Mouse (Mus musculus): ENCODE measurements around the gene Olfr1402. TPM values are rescaled to one million over a fixed set of nuclear protein-coding genes. Genes with fewer than 3 reads are reported as not detected.

The Olfr1402 gene
- polyA plus RNA-seq (2016; fragmentation: Nextera tagmentation; extraction: Ambion mirVana) = not detected in 2 replicates

DNA sequence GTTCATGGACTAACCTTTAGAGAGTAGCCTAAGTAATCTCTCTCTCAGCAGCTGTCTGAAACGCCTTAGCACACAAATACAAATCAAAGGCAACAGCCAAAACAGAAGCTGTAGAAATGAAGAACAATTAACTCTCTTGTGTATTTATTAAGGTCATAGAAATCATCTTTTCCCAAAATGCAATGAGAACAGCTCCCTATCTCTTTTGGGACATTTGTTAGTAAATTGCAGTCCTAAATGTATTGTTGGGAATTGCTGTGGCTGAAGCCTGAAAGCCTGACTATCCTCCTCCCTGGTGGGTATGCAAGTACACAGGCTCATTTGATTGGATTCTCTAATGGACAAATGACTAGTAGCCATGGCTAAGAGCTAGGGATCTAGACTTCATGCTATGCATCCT is at the start of gene Olfr1402:
TSS of gene Olfr1402 (minus strand) at position 101 of the 400 bp plus-strand sequence.
- Histone ChIP-seq H3K4me2 (no peak within 1 kb of the TSS), H3K4me1 (replicated peaks) (no peaks in the 10 kb centered on the region), H3K36me3 (no peaks in the 10 kb centered on the region), H3K9ac (no peak within 1 kb of the TSS), H3K9me3 (replicated peaks) (no peaks in the 10 kb centered on the region), H3K27ac (ENCODE audit: poor library complexity, severe bottlenecking) (no peak within 1 kb of the TSS), H3K4me3 (no peak within 1 kb of the TSS), H3K27me3 (replicated peaks) (no peaks in the 10 kb centered on the region)
- WGBS = 71% methylated on average over 1 of the region's 1 CpGs
- ATAC-seq (ENCODE audit: insufficient number of reproducible peaks, low FRiP score) = no peak

DNA sequence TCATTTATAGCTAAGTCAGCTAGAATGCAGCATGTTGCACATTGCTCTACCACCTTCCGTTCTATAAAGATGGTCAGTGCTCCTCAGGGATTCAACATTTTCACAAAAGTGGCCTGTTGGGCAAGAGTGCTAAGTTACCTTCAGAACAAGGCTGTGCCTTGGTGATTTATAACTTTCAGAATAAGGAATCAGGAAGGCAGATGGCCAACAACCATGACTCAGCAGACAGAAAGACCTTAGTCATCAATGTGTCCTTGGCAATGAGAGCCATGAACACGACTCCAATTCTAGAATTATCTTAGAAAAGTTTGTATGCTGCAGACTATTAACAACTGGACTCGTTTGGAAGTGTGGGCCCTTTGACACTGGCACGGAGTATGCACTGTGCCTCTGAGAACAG is 33.5 kb upstream of the Olfr1402 start:
- H3K27me3 ChIP-seq (replicated peaks) = no peaks in the 10 kb centered on the region
- WGBS = 81% methylated on average over 4 of the region's 4 CpGs
- no peak overlapping the region for H3K9ac ChIP-seq
- no peak overlapping the region for H3K4me3 ChIP-seq
- H3K4me1 ChIP-seq (replicated peaks) = no peaks in the 10 kb centered on the region
- no peaks in the 10 kb centered on the region for H3K9me3 ChIP-seq (replicated peaks)
- no peak overlapping the region for H3K4me2 ChIP-seq
- H3K36me3 ChIP-seq = no peaks in the 10 kb centered on the region
- no peak for ATAC-seq (ENCODE audit: insufficient number of reproducible peaks, low FRiP score)
- no peak overlapping the region for H3K27ac ChIP-seq (ENCODE audit: poor library complexity, severe bottlenecking)

DNA sequence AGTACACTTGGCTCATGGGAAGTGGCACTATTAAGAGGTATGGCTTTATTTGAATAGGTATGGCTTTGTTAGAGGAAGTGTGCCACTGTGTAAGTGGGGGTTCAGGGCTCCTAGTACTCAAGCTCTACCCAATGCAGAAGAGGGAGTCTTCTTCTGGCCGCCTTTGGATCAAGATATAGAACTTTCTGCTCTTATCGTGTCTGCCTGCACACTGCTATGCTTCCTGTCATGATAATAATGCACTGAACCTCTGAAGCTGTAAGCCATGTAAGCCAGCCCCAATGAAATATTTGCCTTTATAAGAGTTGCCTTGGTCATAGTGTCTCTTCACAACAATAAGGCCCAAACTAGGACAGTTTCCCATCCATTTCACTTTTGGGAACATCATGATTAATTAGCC is 16.8 kb upstream of the Olfr1402 start:
- H3K4me2 ChIP-seq = no peak overlapping the region
- H3K27me3 ChIP-seq (replicated peaks) = no peaks in the 10 kb centered on the region
- no peak overlapping the region for H3K9ac ChIP-seq
- no peaks in the 10 kb centered on the region for H3K4me1 ChIP-seq (replicated peaks)
- 77% methylated on average over 2 of the region's 2 CpGs for WGBS
- H3K4me3 ChIP-seq = no peak overlapping the region
- H3K36me3 ChIP-seq = no peaks in the 10 kb centered on the region
- H3K9me3 ChIP-seq (replicated peaks) = no peaks in the 10 kb centered on the region
- no peak overlapping the region for H3K27ac ChIP-seq (ENCODE audit: poor library complexity, severe bottlenecking)
- ATAC-seq (ENCODE audit: insufficient number of reproducible peaks, low FRiP score) = no peak

DNA sequence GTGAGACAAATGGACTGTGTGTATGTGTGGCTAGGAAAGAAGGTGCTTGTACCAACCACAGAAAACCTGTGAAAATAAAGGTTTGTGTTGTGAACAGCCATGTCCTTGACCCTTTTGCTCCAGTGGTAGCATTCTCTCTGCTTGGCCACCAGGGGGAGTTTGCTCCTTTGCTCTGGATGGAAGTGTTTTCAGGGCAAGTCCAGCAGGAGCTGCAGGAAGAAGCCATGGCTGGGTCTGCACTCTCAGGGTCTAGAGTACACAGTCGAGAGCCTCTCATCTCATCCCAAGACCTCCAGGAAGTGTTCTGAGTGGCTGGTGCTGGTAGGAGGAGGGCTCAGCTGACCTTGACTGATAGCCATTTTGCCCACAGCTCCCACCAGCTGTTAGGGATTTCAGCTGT is 27.5 kb downstream of the Olfr1402 start:
- no peaks in the 10 kb centered on the region for H3K4me1 ChIP-seq (replicated peaks)
- no peaks in the 10 kb centered on the region for H3K36me3 ChIP-seq
- no peak overlapping the region for H3K4me2 ChIP-seq
- ATAC-seq (ENCODE audit: insufficient number of reproducible peaks, low FRiP score) = no peak
- 33% methylated on average over 1 of the region's 1 CpGs for WGBS
- H3K9ac ChIP-seq = no peak overlapping the region
- no peak overlapping the region for H3K27ac ChIP-seq (ENCODE audit: poor library complexity, severe bottlenecking)
- H3K4me3 ChIP-seq = no peak overlapping the region
- no peaks in the 10 kb centered on the region for H3K9me3 ChIP-seq (replicated peaks)
- no peaks in the 10 kb centered on the region for H3K27me3 ChIP-seq (replicated peaks)

- H3K36me3 ChIP-seq = no peaks in the 10 kb centered on the region
- no peak overlapping the region for H3K4me3 ChIP-seq
- H3K9ac ChIP-seq = no peak overlapping the region
- H3K27me3 ChIP-seq (replicated peaks) = no peaks in the 10 kb centered on the region
- 70% methylated on average over 5 of the region's 5 CpGs for WGBS
- ATAC-seq (ENCODE audit: insufficient number of reproducible peaks, low FRiP score) = no peak
- H3K4me2 ChIP-seq = no peak overlapping the region
- H3K9me3 ChIP-seq (replicated peaks) = 0 out of 2 replicates have a peak, but pooled peaks cover 3% of the 10 kb centered on the region
- no peak overlapping the region for H3K27ac ChIP-seq (ENCODE audit: poor library complexity, severe bottlenecking)
- H3K4me1 ChIP-seq (replicated peaks) = no peaks in the 10 kb centered on the region
Measured at GRCm38 (mm10) chr3:97393079-97393478, 28.7 kb downstream of the Olfr1402 start.

DNA sequence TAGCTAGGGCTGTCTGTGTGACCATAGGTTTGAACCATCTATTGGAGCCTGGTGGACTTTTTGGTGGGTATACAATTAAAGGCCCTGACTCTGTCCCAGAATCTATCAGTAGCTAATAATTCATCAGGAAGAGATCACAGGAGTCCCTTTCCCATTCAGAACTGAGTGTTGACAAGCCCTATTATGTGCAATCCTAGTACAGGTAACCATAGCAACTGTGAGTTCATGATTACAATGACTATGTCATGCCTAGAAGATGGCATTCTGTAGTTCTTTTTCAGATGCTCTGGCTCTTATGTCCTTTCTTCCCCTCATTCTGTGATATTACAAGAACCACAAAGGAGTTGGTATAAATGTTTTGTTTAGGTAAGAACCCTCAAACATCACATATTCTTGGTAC is 51.4 kb downstream of the Olfr1402 start:
- Histone ChIP-seq H3K9ac (no peak overlapping the region), H3K36me3 (no peaks in the 10 kb centered on the region), H3K4me3 (no peak overlapping the region), H3K27me3 (replicated peaks) (0 out of 2 replicates have a peak, but pooled peaks cover 3% of the 10 kb centered on the region), H3K4me2 (no peak overlapping the region), H3K4me1 (replicated peaks) (no peaks in the 10 kb centered on the region), H3K9me3 (replicated peaks) (no peaks in the 10 kb centered on the region), H3K27ac (ENCODE audit: poor library complexity, severe bottlenecking) (no peak overlapping the region)
- ATAC-seq (ENCODE audit: insufficient number of reproducible peaks, low FRiP score) = no peak

DNA sequence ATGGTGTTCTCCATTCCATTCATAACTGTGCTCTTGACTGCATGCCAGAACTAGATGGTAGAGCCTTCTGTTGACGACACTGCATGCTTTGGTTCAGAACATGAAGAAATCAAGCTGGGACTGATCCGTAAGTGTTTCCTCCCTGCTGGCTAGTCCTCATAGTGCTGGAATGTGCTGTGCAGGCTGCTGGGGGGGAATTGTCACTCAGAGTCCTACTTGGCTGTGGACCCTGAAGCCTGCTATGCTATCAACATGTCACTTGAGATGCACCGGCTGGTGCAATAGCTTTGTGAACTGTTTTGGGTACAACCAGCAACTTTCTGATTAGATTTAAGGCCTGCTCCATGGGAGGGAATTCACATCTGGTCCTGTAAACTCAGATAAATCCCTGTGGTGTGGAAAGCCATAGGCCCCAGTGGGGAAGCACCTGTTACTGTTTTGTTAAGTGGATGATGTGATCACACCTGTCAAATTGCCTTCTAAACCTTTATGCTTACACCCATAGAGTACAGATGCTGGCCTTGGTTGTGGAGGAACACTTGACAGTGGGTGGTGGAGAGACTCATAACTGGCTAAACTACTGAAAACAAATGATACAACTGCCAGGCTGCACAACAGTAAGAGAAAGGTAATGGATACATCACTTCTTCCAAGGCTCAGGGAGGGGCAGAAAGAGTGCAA is 58.3 kb downstream of the Olfr1402 start:
- Histone ChIP-seq H3K9ac (no peak overlapping the region), H3K27me3 (replicated peaks) (no peaks in the 10 kb centered on the region), H3K4me2 (no peak overlapping the region), H3K9me3 (replicated peaks) (no peaks in the 10 kb centered on the region), H3K4me1 (replicated peaks) (peaks cover 10% of the 10 kb centered on the region), H3K36me3 (no peaks in the 10 kb centered on the region), H3K4me3 (no peak overlapping the region), H3K27ac (ENCODE audit: poor library complexity, severe bottlenecking) (no peak overlapping the region)
- no peak for ATAC-seq (ENCODE audit: insufficient number of reproducible peaks, low FRiP score)
- WGBS = 23% methylated on average over 3 of the region's 3 CpGs

DNA sequence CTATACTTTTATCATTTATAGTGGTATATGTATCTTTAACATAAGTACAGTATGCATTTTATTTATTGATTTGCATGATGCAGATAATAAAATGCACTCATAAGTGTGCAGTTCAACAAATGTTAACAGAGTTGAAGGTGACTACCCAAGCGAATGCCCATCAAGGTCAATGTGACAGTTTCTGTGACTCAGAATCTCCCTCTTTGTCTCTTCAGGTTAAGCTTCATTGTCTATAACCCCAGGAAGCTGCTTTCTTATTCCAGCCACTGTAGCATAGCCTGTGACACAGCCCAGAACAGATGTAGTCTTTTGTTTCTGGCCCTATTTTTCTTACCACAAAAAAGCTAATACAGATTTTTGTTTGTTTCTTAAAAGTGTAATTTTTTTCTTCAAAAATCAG is 63.4 kb downstream of the Olfr1402 start:
- Histone ChIP-seq H3K4me3 (no peak overlapping the region), H3K9ac (no peak overlapping the region), H3K4me1 (replicated peaks) (peaks cover 5% of the 10 kb centered on the region), H3K27me3 (replicated peaks) (no peaks in the 10 kb centered on the region), H3K9me3 (replicated peaks) (no peaks in the 10 kb centered on the region), H3K4me2 (no peak overlapping the region), H3K36me3 (no peaks in the 10 kb centered on the region), H3K27ac (ENCODE audit: poor library complexity, severe bottlenecking) (no peak overlapping the region)
- WGBS = 67% methylated on average over 1 of the region's 1 CpGs
- ATAC-seq (ENCODE audit: insufficient number of reproducible peaks, low FRiP score) = no peak

Other genes with a start within 250 kb of the Olfr1402 start
- 38.6 and 40.7 TPM in 2 replicates for gene Bcl9, start 124.1 kb downstream of the Olfr1402 start, polyA plus RNA-seq (2016; fragmentation: Nextera tagmentation; extraction: Ambion mirVana)
- gene Chd1l, start 188.2 kb upstream of the Olfr1402 start, polyA plus RNA-seq (2016; fragmentation: Nextera tagmentation; extraction: Ambion mirVana) = 19.0 and 19.7 TPM in 2 replicates
- 3.3 and 3.5 TPM in 2 replicates for gene Fmo5, start 206.8 kb upstream of the Olfr1402 start, polyA plus RNA-seq (2016; fragmentation: Nextera tagmentation; extraction: Ambion mirVana)
- gene Prkab2, start 236.2 kb upstream of the Olfr1402 start, polyA plus RNA-seq (2016; fragmentation: Nextera tagmentation; extraction: Ambion mirVana) = 24.6 and 25.1 TPM in 2 replicates